ENCODE assay signal across 11 mouse cellular contexts in the genomic region with DNA sequence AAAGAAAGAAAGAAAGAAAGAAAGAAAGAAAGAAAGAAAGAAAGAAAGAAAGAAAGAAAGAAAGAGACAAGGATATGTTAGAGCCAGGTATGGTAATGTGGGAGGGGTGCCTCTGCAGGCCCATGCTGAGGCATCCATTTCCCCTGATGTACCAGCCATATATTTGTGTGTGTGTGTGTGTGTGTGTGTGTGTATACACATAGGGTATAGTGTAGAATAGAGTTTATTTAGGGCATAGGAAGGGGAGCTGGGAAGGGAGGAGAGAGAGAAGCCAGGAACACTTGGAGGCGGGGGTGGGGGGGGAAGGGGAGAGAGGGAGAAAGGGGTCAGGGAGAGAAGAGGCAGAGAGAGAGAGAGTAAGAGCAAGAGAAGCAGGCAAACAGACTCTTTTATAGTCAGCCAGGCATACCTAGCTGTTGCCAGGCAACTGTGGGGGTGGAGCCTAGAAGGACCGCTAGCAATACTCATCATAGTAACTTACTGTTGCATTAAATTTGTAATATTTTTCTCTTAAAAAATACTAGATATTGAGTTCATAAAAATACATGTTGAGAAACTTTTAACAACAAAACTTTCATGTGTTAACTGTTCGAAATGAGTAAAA.
DNase-seq lines count a peak whose midpoint lies in the region; ATAC-seq and TF ChIP-seq lines count a peak whose summit lies in the region.
"Had no signal": no experiment of that assay in that cellular context is flagged by ENCODE, and none has a peak within 500 bp of the region (broad histone marks: within the 10 kb centered on the region; RNA-seq: fewer than 3 reads in every experiment).

No protein-coding gene starts in this region.

- no peak overlapping the region for H3K9ac ChIP-seq in lung, embryonic 16.5 days (ENCODE audit: low read length)
- no peak overlapping the region for H3K9ac ChIP-seq in forebrain, embryonic 13.5 days
- H3K9ac ChIP-seq in limb, embryonic 12.5 days (replicated peaks) = no peak overlapping the region
- no peak overlapping the region for H3K9ac ChIP-seq in neural tube, embryonic 14.5 days (replicated peaks; ENCODE audit: low read depth, low read length)
- no peak overlapping the region for H3K9ac ChIP-seq in stomach, postnatal 0 days (ENCODE audit: low read length)
- H3K9ac ChIP-seq: limb, embryonic 15.5 days had no signal

- no peak for TF ChIP-seq CTCF in stomach, postnatal 0 days (IDR thresholded peaks at IDR 0.05; ENCODE audit: low read depth)

- H3K27ac ChIP-seq in lung, embryonic 16.5 days (ENCODE audit: low read length) = no peak overlapping the region
- H3K27ac ChIP-seq in forebrain, embryonic 13.5 days = no peak overlapping the region
- H3K27ac ChIP-seq in limb, embryonic 12.5 days = no peak overlapping the region
- no peak overlapping the region for H3K27ac ChIP-seq in neural tube, embryonic 14.5 days (ENCODE audit: low read depth, low read length)
- no peak overlapping the region for H3K27ac ChIP-seq in stomach, postnatal 0 days (replicated peaks)
- H3K27ac ChIP-seq: limb, embryonic 15.5 days had no signal

- no peaks in the 10 kb centered on the region for H3K36me3 ChIP-seq in lung, embryonic 16.5 days (ENCODE audit: control insufficient read depth, insufficient read depth, low read length)
- no peaks in the 10 kb centered on the region for H3K36me3 ChIP-seq in forebrain, embryonic 13.5 days (ENCODE audit: poor library complexity, severe bottlenecking)
- H3K36me3 ChIP-seq in limb, embryonic 12.5 days = no peaks in the 10 kb centered on the region
- H3K36me3 ChIP-seq in neural tube, embryonic 14.5 days (ENCODE audit: control insufficient read depth, insufficient read depth, low read length) = no peaks in the 10 kb centered on the region
- H3K36me3 ChIP-seq in stomach, postnatal 0 days (ENCODE audit: control insufficient read depth, insufficient read depth, low read length) = no peaks in the 10 kb centered on the region
- H3K36me3 ChIP-seq: limb, embryonic 15.5 days had no signal

- H3K4me1 ChIP-seq in lung, embryonic 16.5 days (replicated peaks; ENCODE audit: control insufficient read depth, insufficient read depth, low read length) = no peaks in the 10 kb centered on the region
- no peaks in the 10 kb centered on the region; the same call in 1 of the 2 replicates for H3K4me1 ChIP-seq in forebrain, embryonic 13.5 days
- H3K4me1 ChIP-seq in limb, embryonic 12.5 days (replicated peaks) = no peaks in the 10 kb centered on the region
- H3K4me1 ChIP-seq in neural tube, embryonic 14.5 days (ENCODE audit: control insufficient read depth, insufficient read depth, low read length) = no peaks in the 10 kb centered on the region
- H3K4me1 ChIP-seq in stomach, postnatal 0 days (replicated peaks; ENCODE audit: control insufficient read depth, insufficient read depth) = no peaks in the 10 kb centered on the region
- H3K4me1 ChIP-seq: limb, embryonic 15.5 days had no signal

- 54% methylated on average over 3 of the region's 3 CpGs for WGBS in lung, embryonic 16.5 days
- 42% methylated on average over 3 of the region's 3 CpGs for WGBS in forebrain, embryonic 13.5 days
- WGBS in limb, embryonic 12.5 days = 78% methylated on average over 3 of the region's 3 CpGs
- 53% methylated on average over 3 of the region's 3 CpGs for WGBS in neural tube, embryonic 14.5 days
- 63% methylated on average over 3 of the region's 3 CpGs for WGBS in stomach, postnatal 0 days

- no peak for TF ChIP-seq EP300 in stomach, postnatal 0 days (optimal IDR thresholded peaks at IDR 0.05)

- no peak overlapping the region for H3K4me3 ChIP-seq in lung, embryonic 16.5 days (ENCODE audit: low read length)
- no peak overlapping the region for H3K4me3 ChIP-seq in forebrain, embryonic 13.5 days
- no peak overlapping the region for H3K4me3 ChIP-seq in limb, embryonic 12.5 days (replicated peaks)
- no peak overlapping the region for H3K4me3 ChIP-seq in neural tube, embryonic 14.5 days (ENCODE audit: low read depth, low read length)
- H3K4me3 ChIP-seq in stomach, postnatal 0 days (ENCODE audit: low read depth, low read length) = no peak overlapping the region
- H3K4me3 ChIP-seq: limb, embryonic 15.5 days had no signal

- no peak overlapping the region for H3K4me2 ChIP-seq in lung, embryonic 16.5 days (ENCODE audit: low read depth, low read length)
- no peak overlapping the region for H3K4me2 ChIP-seq in forebrain, embryonic 13.5 days
- H3K4me2 ChIP-seq in limb, embryonic 12.5 days = no peak overlapping the region
- no peak overlapping the region for H3K4me2 ChIP-seq in neural tube, embryonic 14.5 days (ENCODE audit: low read depth, low read length)
- no peak overlapping the region for H3K4me2 ChIP-seq in stomach, postnatal 0 days (replicated peaks; ENCODE audit: low read depth)
- H3K4me2 ChIP-seq: limb, embryonic 15.5 days had no signal

- 0 out of 2 replicates have a peak, but pooled peaks have one; percentile 64 for ATAC-seq in lung, embryonic 16.5 days (ENCODE audit: low read depth)
- peak; percentile 92 for ATAC-seq in forebrain, embryonic 13.5 days
- peak; percentile 69; the same call in 1 of the 2 replicates for ATAC-seq in limb, embryonic 12.5 days (ENCODE audit: insufficient number of reproducible peaks, insufficient read depth, low FRiP score, low TSS enrichment, low read depth)
- peak; percentile 69; the same call in 1 of the 2 replicates for ATAC-seq in neural tube, embryonic 14.5 days (ENCODE audit: low read depth)
- ATAC-seq in stomach, postnatal 0 days (ENCODE audit: low FRiP score, low TSS enrichment) = no peak

- H3K9me3 ChIP-seq in lung, embryonic 16.5 days (ENCODE audit: control insufficient read depth, low read length) = no peaks in the 10 kb centered on the region
- no peaks in the 10 kb centered on the region for H3K9me3 ChIP-seq in forebrain, embryonic 13.5 days (replicated peaks)
- no peaks in the 10 kb centered on the region for H3K9me3 ChIP-seq in limb, embryonic 12.5 days
- H3K9me3 ChIP-seq in neural tube, embryonic 14.5 days (ENCODE audit: control insufficient read depth, low read length) = no peaks in the 10 kb centered on the region
- H3K9me3 ChIP-seq in stomach, postnatal 0 days (ENCODE audit: control insufficient read depth, low read length) = no peaks in the 10 kb centered on the region
- H3K9me3 ChIP-seq: limb, embryonic 15.5 days had no signal

- no peaks in the 10 kb centered on the region for H3K27me3 ChIP-seq in lung, embryonic 16.5 days (ENCODE audit: control insufficient read depth, insufficient read depth, low read depth, low read length)
- no peaks in the 10 kb centered on the region for H3K27me3 ChIP-seq in forebrain, embryonic 13.5 days
- H3K27me3 ChIP-seq in limb, embryonic 12.5 days = no peaks in the 10 kb centered on the region
- no peaks in the 10 kb centered on the region for H3K27me3 ChIP-seq in neural tube, embryonic 14.5 days (ENCODE audit: control insufficient read depth, insufficient read depth, low read length)
- no peaks in the 10 kb centered on the region for H3K27me3 ChIP-seq in stomach, postnatal 0 days (ENCODE audit: control insufficient read depth, insufficient read depth, low read length)
- H3K27me3 ChIP-seq: CH12.LX; limb, embryonic 15.5 days had no signal

- DNase-seq in lung, postnatal 25 days (ENCODE audit: low spot score) = no peak
- DNase-seq in cerebellum, adult 8-10 months = no peak
- no peak for DNase-seq in stomach, postnatal 0 days (ENCODE audit: low spot score)
- no peak for DNase-seq in testis, postnatal 14 days (ENCODE audit: low spot score)
- DNase-seq: heart, postnatal 14 days had no signal
